ENCODE assay signal across 24 mouse cellular contexts in genomic region chr10:21165411-21165810, GRCm38 (mm10). TPM values are rescaled to one million over a fixed set of nuclear protein-coding genes. Genes with fewer than 3 reads are reported as not detected.
"Had no signal": no experiment of that assay in that cellular context is flagged by ENCODE, and none has a peak within 500 bp of the region (broad histone marks: within the 10 kb centered on the region; RNA-seq: fewer than 3 reads in every experiment).

No protein-coding gene starts in this region.

- ATAC-seq: hindbrain, postnatal 0 days; intestine, embryonic 16.5 days had no signal

- H3K4me2 ChIP-seq: heart, embryonic 11.5 days; heart, embryonic 13.5 days; heart, embryonic 15.5 days; hindbrain, embryonic 13.5 days; hindbrain, embryonic 15.5 days; kidney, embryonic 15.5 days; limb, embryonic 12.5 days had no signal

- H3K9ac ChIP-seq: heart, embryonic 13.5 days; heart, embryonic 15.5 days; hindbrain, embryonic 13.5 days; hindbrain, embryonic 15.5 days; kidney, embryonic 15.5 days; limb, embryonic 12.5 days had no signal

- H3K4me1 ChIP-seq: limb, embryonic 12.5 days had no signal

- DNase-seq: gastrocnemius, postnatal 14 days; gastrocnemius, postnatal 36 days; heart, adult 2 months; heart, postnatal 14 days; heart, postnatal 36 days; kidney, adult 11 months; kidney, adult 2 months; kidney, adult 9 months; kidney, postnatal 14 days; kidney, postnatal 36 days; layer of hippocampus, adult 9-11 months; layer of hippocampus, postnatal 36 days had no signal

- H3K4me3 ChIP-seq: heart, adult 2 months; heart, embryonic 13.5 days; heart, embryonic 15.5 days; hindbrain, embryonic 13.5 days; hindbrain, embryonic 15.5 days; kidney, embryonic 15.5 days; left cerebral cortex, adult 2 months; limb, embryonic 10.5 days; limb, embryonic 12.5 days had no signal

- H3K27ac ChIP-seq: heart, adult 2 months; heart, embryonic 13.5 days; heart, embryonic 15.5 days; hindbrain, embryonic 13.5 days; hindbrain, embryonic 15.5 days; hindbrain, postnatal 0 days; kidney, embryonic 15.5 days; kidney, postnatal 0 days; left cerebral cortex, adult 2 months; limb, embryonic 10.5 days; limb, embryonic 12.5 days had no signal

- H3K36me3 ChIP-seq: heart, embryonic 13.5 days; heart, embryonic 15.5 days; hindbrain, embryonic 13.5 days; hindbrain, embryonic 15.5 days; kidney, embryonic 15.5 days; limb, embryonic 10.5 days; limb, embryonic 12.5 days had no signal

- H3K9me3 ChIP-seq: heart, embryonic 13.5 days; heart, embryonic 15.5 days; hindbrain, embryonic 13.5 days; hindbrain, embryonic 15.5 days; kidney, embryonic 15.5 days; limb, embryonic 10.5 days; limb, embryonic 12.5 days had no signal

RNA-seq across cellular contexts. Expression of gene Myb, which starts 4.6 kb away (rescaled TPM):
- total RNA-seq: heart, adult 2 months; heart, postnatal 36 days had no signal
